Mouse (Mus musculus): ENCODE results near the gene Sh2d1b1. TPM values are rescaled to one million over a fixed set of nuclear protein-coding genes. Genes with fewer than 3 reads are reported as not detected.

The Sh2d1b1 gene
- 4.5 TPM for polyA plus RNA-seq (2014; fragmentation: Illumina TruSeq; extraction: RNeasy Lipid Tissue Mini Kit (QIAGEN cat#74804); ENCODE audit: low replicate concordance)

GRCm38 (mm10) chr1:170277016-170277415, at the start of gene Sh2d1b1:
Sh2d1b1 (plus strand) TSS chr1:170277320.

GRCm38 (mm10) chr1:170232688-170233087, 44.4 kb upstream of the Sh2d1b1 start, which contains the start of gene Sh2d1b2:
Sh2d1b2 (plus strand) TSS chr1:170232749.

GRCm38 (mm10) chr1:170306232-170306631, 29.1 kb downstream of the Sh2d1b1 start, which contains the start of gene Gm7694:
Gm7694 (minus strand) TSS chr1:170306332.

GRCm38 (mm10) chr1:170308503-170308902, 31.4 kb downstream of the Sh2d1b1 start, which contains the start of gene Spata46:
Spata46 (plus strand) TSS chr1:170308803.

Other genes starting within 250 kb of the Sh2d1b1 start
- 23.1 TPM for gene Ddr2, start 166.6 kb upstream of the Sh2d1b1 start, polyA plus RNA-seq (2014; fragmentation: Illumina TruSeq; extraction: RNeasy Lipid Tissue Mini Kit (QIAGEN cat#74804); ENCODE audit: low replicate concordance)
- gene Uap1, start 102.4 kb upstream of the Sh2d1b1 start, polyA plus RNA-seq (2014; fragmentation: Illumina TruSeq; extraction: RNeasy Lipid Tissue Mini Kit (QIAGEN cat#74804); ENCODE audit: low replicate concordance), result 113 TPM
- 63.1 TPM for gene Uhmk1, start 61.9 kb upstream of the Sh2d1b1 start, polyA plus RNA-seq (2014; fragmentation: Illumina TruSeq; extraction: RNeasy Lipid Tissue Mini Kit (QIAGEN cat#74804); ENCODE audit: low replicate concordance)
- gene Sh2d1b2, start 44.6 kb upstream of the Sh2d1b1 start, polyA plus RNA-seq (2014; fragmentation: Illumina TruSeq; extraction: RNeasy Lipid Tissue Mini Kit (QIAGEN cat#74804); ENCODE audit: low replicate concordance), result not detected
- gene Gm7694, start 29.0 kb downstream of the Sh2d1b1 start, polyA plus RNA-seq (2014; fragmentation: Illumina TruSeq; extraction: RNeasy Lipid Tissue Mini Kit (QIAGEN cat#74804); ENCODE audit: low replicate concordance), result 3.3 TPM
- gene Spata46, start 31.5 kb downstream of the Sh2d1b1 start, polyA plus RNA-seq (2014; fragmentation: Illumina TruSeq; extraction: RNeasy Lipid Tissue Mini Kit (QIAGEN cat#74804); ENCODE audit: low replicate concordance), result not detected